Mouse (Mus musculus) stomach, postnatal 0 days (tissue): ENCODE results near the gene Cd1d1. TPM values are rescaled to one million over a fixed set of nuclear protein-coding genes. Genes with fewer than 3 reads are reported as not detected.
"Not testable (repeated sequence)": the region's sequence is repeated elsewhere in the genome, so short reads cannot be mapped to it uniquely, and the experiment has no call there.

Experiments
- ATAC-seq: fragments of 200-750 bp; cut with Nextera tagmentation; 2 replicates; pipeline ENCODE4 v1.8.0; 2017; ENCODE audit not compliant: low FRiP score, low TSS enrichment
- DNase-seq: peaks from one replicate; pipeline ENCODE4 v3.0.0-alpha.2; 2016; ENCODE audit warnings: low spot score
- H3K27ac ChIP-seq: fragments of 300-500 bp; sonication (generic); replicated peaks from 2 replicates; pipeline ENCODE4 v1.5.1; 2014; ENCODE audit warnings: mild to moderate bottlenecking, control low read depth
- H3K27me3 ChIP-seq: fragments of 300-500 bp; sonication (generic); 2 replicates; pipeline ENCODE4 v1.6.1; 2014; ENCODE audit warnings: low read length; ENCODE audit not compliant: control insufficient read depth, insufficient read depth
- H3K36me3 ChIP-seq: fragments of 300-500 bp; sonication (generic); 2 replicates; pipeline ENCODE4 v1.6.1; 2014; ENCODE audit warnings: low read length, mixed read lengths; ENCODE audit not compliant: control insufficient read depth, insufficient read depth
- H3K4me1 ChIP-seq: fragments of 300-500 bp; sonication (generic); replicated peaks from 2 replicates; pipeline ENCODE4 v1.6.1; 2014; ENCODE audit warnings: antibody characterized with exemption; ENCODE audit not compliant: control insufficient read depth, insufficient read depth
- H3K4me2 ChIP-seq: fragments of 300-500 bp; sonication (generic); replicated peaks from 2 replicates; pipeline ENCODE4 v1.6.1; 2014; ENCODE audit warnings: low read depth, mild to moderate bottlenecking, control low read depth, moderate library complexity
- H3K4me3 ChIP-seq: fragments of 300-500 bp; sonication (generic); 2 replicates; pipeline ENCODE4 v1.5.1; 2014; ENCODE audit warnings: low read depth, low read length, control low read depth
- H3K9ac ChIP-seq: fragments of 300-500 bp; sonication (generic); 2 replicates; pipeline ENCODE4 v1.6.1; 2014; ENCODE audit warnings: mild to moderate bottlenecking, low read length, control low read depth, mixed read lengths
- H3K9me3 ChIP-seq: fragments of 300-500 bp; sonication (generic); 2 replicates; pipeline ENCODE4 v1.6.1; 2016; ENCODE audit warnings: low read length; ENCODE audit not compliant: control insufficient read depth
- CTCF ChIP-seq: IDR thresholded peaks from 2 replicates; pipeline ENCODE4 v1.5.1; 2016; ENCODE audit warnings: antibody characterized with exemption, low read depth, mild to moderate bottlenecking, moderate library complexity
- EP300 ChIP-seq: optimal IDR thresholded peaks from 2 replicates; pipeline ENCODE3; 2016; ENCODE audit warnings: antibody characterized with exemption
- WGBS: fragments of 180-500 bp; shearing (Covaris S2); extraction: QIAGEN DNeasy Blood & Tissue Kit; methylation state at CpG from one replicate; pipeline ENCODE4 v1.1.7; 2014; 5-methylcytosine and 5-hydroxymethylcytosine counted together
- polyA plus RNA-seq: library from polyadenylated mRNA; unstranded; fragments of >200 nt; fragmentation: Nextera tagmentation; extraction: Ambion mirVana; gene quantifications from 2 replicates; pipeline ENCODE4 v1.2.1, GENCODE M21; 2015

Gene Cd1d1
- polyA plus RNA-seq, 1 experiment from 2014 or later: 10.7 TPM

GRCm38 (mm10) chr3:87000676-87001075 lies 1.4 kb upstream of the Cd1d1 start:
- Histone ChIP-seq H3K4me1 (no peaks in the 10 kb centered on the region), H3K4me2 (no peak overlapping the region), H3K4me3 (no peak overlapping the region), H3K27me3 (no peaks in the 10 kb centered on the region), H3K36me3 (no peaks in the 10 kb centered on the region), H3K9ac (no peak overlapping the region), H3K27ac (no peak overlapping the region), H3K9me3 (no peaks in the 10 kb centered on the region)
- 34% methylated on average over 4 of the region's 4 CpGs for WGBS
- no peak for DNase-seq
- no peak for TF ChIP-seq CTCF
- no peak for TF ChIP-seq EP300
- no peak for ATAC-seq

- H3K4me2 ChIP-seq: no peak overlapping the region; the same call in 1 of the 2 replicates
- TF ChIP-seq EP300: no peak
- TF ChIP-seq CTCF: no peak
- no peaks in the 10 kb centered on the region for H3K9me3 ChIP-seq
- H3K9ac ChIP-seq: no peak overlapping the region
- DNase-seq: no peak
- no peak overlapping the region for H3K4me3 ChIP-seq
- 94% methylated on average over 12 of the region's 12 CpGs for WGBS
- H3K27me3 ChIP-seq: no peaks in the 10 kb centered on the region
- H3K27ac ChIP-seq: no peak overlapping the region
- H3K4me1 ChIP-seq: no peaks in the 10 kb centered on the region
- H3K36me3 ChIP-seq: no peaks in the 10 kb centered on the region
- ATAC-seq: no peak
Observed at GRCm38 (mm10) chr3:87000051-87000450, 810 bp upstream of the Cd1d1 start.

GRCm38 (mm10) chr3:86998433-86999414 lies 517 bp downstream of the Cd1d1 start:
- peak overlapping the region; percentile 59 for H3K9ac ChIP-seq
- H3K27me3 ChIP-seq, H3K36me3 ChIP-seq, H3K9me3 ChIP-seq, H3K4me1 ChIP-seq: not testable (repeated sequence)
- H3K4me3 ChIP-seq: peak overlapping the region; percentile 46
- WGBS: 4% methylated on average over 23 of the region's 24 CpGs
- H3K27ac ChIP-seq: peak overlapping the region; percentile 65
- ATAC-seq: peak; percentile 91
- peak overlapping the region; percentile 77 for H3K4me2 ChIP-seq
- peak; percentile 72 for DNase-seq

GRCm38 (mm10) chr3:86996111-86996510 lies 3.1 kb downstream of the Cd1d1 start:
- 75% methylated on average over 4 of the region's 4 CpGs for WGBS
- no peaks in the 10 kb centered on the region for H3K36me3 ChIP-seq
- no peak overlapping the region for H3K4me2 ChIP-seq
- no peaks in the 10 kb centered on the region for H3K9me3 ChIP-seq
- no peak overlapping the region for H3K4me3 ChIP-seq
- H3K27ac ChIP-seq: no peak overlapping the region
- H3K9ac ChIP-seq: no peak overlapping the region
- no peak for ATAC-seq
- no peaks in the 10 kb centered on the region for H3K4me1 ChIP-seq
- no peaks in the 10 kb centered on the region for H3K27me3 ChIP-seq
- no peak for DNase-seq
- TF ChIP-seq EP300: no peak
- TF ChIP-seq CTCF: no peak

- Histone ChIP-seq H3K4me1 (no peaks in the 10 kb centered on the region), H3K4me3 (no peak overlapping the region), H3K9ac (no peak overlapping the region), H3K27me3 (no peaks in the 10 kb centered on the region), H3K36me3 (no peaks in the 10 kb centered on the region), H3K4me2 (no peak overlapping the region), H3K9me3 (no peaks in the 10 kb centered on the region), H3K27ac (no peak overlapping the region)
- ATAC-seq (no peak), DNase-seq (no peak)
- 38% methylated on average over 1 of the region's 1 CpGs for WGBS
- TF ChIP-seq EP300 (no peak), CTCF (no peak)
Observed at GRCm38 (mm10) chr3:86995381-86995780, 3.9 kb downstream of the Cd1d1 start.

GRCm38 (mm10) chr3:86986969-86987368 lies 12.3 kb downstream of the Cd1d1 start:
- H3K27ac ChIP-seq, H3K4me3 ChIP-seq, H3K36me3 ChIP-seq, H3K27me3 ChIP-seq, DNase-seq, H3K4me1 ChIP-seq, H3K9me3 ChIP-seq: not testable (repeated sequence)
- 36% methylated on average over 5 of the region's 6 CpGs for WGBS
- H3K4me2 ChIP-seq: peak overlapping the region; percentile 54
- ATAC-seq: peak; percentile 29; the same call in 1 of the 2 replicates
- peak overlapping the region; percentile 45; the same call in 1 of the 2 replicates for H3K9ac ChIP-seq
